Mouse (Mus musculus): Measurements from ENCODE around the gene Slc38a3.

GRCm38 (mm10) chr9:107608741-107609432 is 60.4 kb downstream of the Slc38a3 start, which contains the start of gene Sema3b:
- TF ChIP-seq CTCF (IDR thresholded peaks at IDR 0.05) (no peak), EP300 (IDR thresholded peaks at IDR 0.05) (no peak)
